Mouse (Mus musculus) myocyte (in vitro differentiated cells): ENCODE measurements around the gene Adig. TPM values are rescaled to one million over a fixed set of nuclear protein-coding genes. Genes with fewer than 3 reads are reported as not detected.

Experiments used
- H3K27me3 ChIP-seq: one replicate; pipeline ENCODE4 v1.6.1; 2011; ENCODE audit not compliant: control insufficient read depth, insufficient read depth, insufficient read length
- H3K36me3 ChIP-seq: one replicate; pipeline ENCODE4 v1.6.1; 2011; ENCODE audit not compliant: control insufficient read depth, insufficient read depth
- H3K4me2 ChIP-seq: one replicate; pipeline ENCODE4 v1.6.1; 2011; ENCODE audit warnings: low read depth, control low read depth
- H3K4me3 ChIP-seq: one replicate; pipeline ENCODE4 v1.5.1; 2011; ENCODE audit warnings: mild to moderate bottlenecking, control low read depth, moderate library complexity
- H3K79me2 ChIP-seq: one replicate; pipeline ENCODE4 v1.6.1; 2011; ENCODE audit not compliant: control insufficient read depth, insufficient read depth
- H3ac ChIP-seq: one replicate; pipeline ENCODE4 v1.6.1; 2011; ENCODE audit not compliant: control insufficient read depth, insufficient read length
- CEBPB ChIP-seq: IDR thresholded peaks from 2 replicates; pipeline ENCODE4 v1.6.1; 2011; ENCODE audit warnings: mild to moderate bottlenecking, moderate library complexity; ENCODE audit not compliant: poor library complexity, insufficient read depth, severe bottlenecking
- E2F4 ChIP-seq: IDR thresholded peaks from one replicate; pipeline ENCODE4 v1.6.1; 2011; ENCODE audit warnings: mild to moderate bottlenecking, control low read depth, moderate library complexity; ENCODE audit not compliant: insufficient read depth
- MAX ChIP-seq: IDR thresholded peaks from one replicate; pipeline ENCODE4 v1.6.1; 2011; ENCODE audit warnings: low read depth, mild to moderate bottlenecking, control low read depth
- MYOD1 ChIP-seq, 3 experiments: IDR thresholded peaks; one replicate each; pipeline ENCODE4 v1.6.1; 2011; ENCODE audit warnings: control low read depth in 2 of 3, low read depth in 2 of 3, mild to moderate bottlenecking in 2 of 3, moderate library complexity in 1 of 3; ENCODE audit not compliant: insufficient read length in 2 of 3, control insufficient read depth in 1 of 3
- MYOG ChIP-seq, 3 experiments: IDR thresholded peaks; one replicate each; pipeline ENCODE4 v1.6.1; 2011; ENCODE audit warnings: control low read depth in 2 of 3, low read depth in 2 of 3, mild to moderate bottlenecking in 2 of 3; ENCODE audit not compliant: insufficient read length in 2 of 3, control insufficient read depth in 1 of 3, insufficient read depth in 1 of 3
- POLR2A ChIP-seq: IDR thresholded peaks from one replicate; pipeline ENCODE4 v1.6.1; 2011; ENCODE audit warnings: low read depth, mild to moderate bottlenecking, control low read depth, moderate library complexity; ENCODE audit not compliant: insufficient read length
- POLR2AphosphoS2 ChIP-seq: IDR thresholded peaks from one replicate; pipeline ENCODE4 v1.6.1; 2011; ENCODE audit warnings: low read depth, control low read depth; ENCODE audit not compliant: insufficient read length
- REST ChIP-seq: IDR thresholded peaks from one replicate; pipeline ENCODE4 v1.6.1; 2011; ENCODE audit warnings: mild to moderate bottlenecking, control low read depth, moderate library complexity; ENCODE audit not compliant: insufficient read depth, insufficient read length
- SRF ChIP-seq: IDR thresholded peaks from one replicate; pipeline ENCODE4 v1.6.1; 2011; ENCODE audit warnings: low read depth; ENCODE audit not compliant: control insufficient read depth, insufficient read length
- TCF12 ChIP-seq: IDR thresholded peaks from one replicate; pipeline ENCODE4 v1.6.1; 2011; ENCODE audit warnings: mild to moderate bottlenecking, control low read depth; ENCODE audit not compliant: poor library complexity, insufficient read depth, severe bottlenecking
- TCF3 ChIP-seq: IDR thresholded peaks from one replicate; pipeline ENCODE4 v1.6.1; 2011; ENCODE audit warnings: low read depth, control low read depth; ENCODE audit not compliant: insufficient read length
- USF1 ChIP-seq: IDR thresholded peaks from one replicate; pipeline ENCODE4 v1.6.1; 2011; ENCODE audit warnings: low read depth, mild to moderate bottlenecking, control low read depth, moderate library complexity
- polyA plus RNA-seq: library from polyadenylated mRNA; unstranded; fragments of >200 nt; fragmentation: generic; extraction: Trizol; gene quantifications from one replicate; pipeline ENCODE4 v1.2.1, GENCODE M21; 2012; ENCODE audit warnings: missing spikeins

The Adig gene
- polyA plus RNA-seq, 1 experiment: not detected

GRCm38 (mm10) chr2:158507046-158507445, 4.6 kb downstream of the Adig start:
- H3ac ChIP-seq: no peak overlapping the region

GRCm38 (mm10) chr2:158510665-158511064, 8.3 kb downstream of the Adig start:
- no peaks in the 10 kb centered on the region for H3K27me3 ChIP-seq
- H3K4me2 ChIP-seq: no peak overlapping the region
- no peak overlapping the region for H3ac ChIP-seq
- no peaks in the 10 kb centered on the region for H3K36me3 ChIP-seq
- H3K79me2 ChIP-seq: no peaks in the 10 kb centered on the region
- no peak for TF ChIP-seq MAX
- TF ChIP-seq POLR2AphosphoS2: no peak
- no peak overlapping the region for H3K4me3 ChIP-seq

More at GRCm38 (mm10) chr2:158507046-158507445, 4.6 kb downstream of the Adig start:
- Histone ChIP-seq H3K27me3 (no peaks in the 10 kb centered on the region), H3K4me2 (no peak overlapping the region), H3K36me3 (no peaks in the 10 kb centered on the region), H3K79me2 (no peaks in the 10 kb centered on the region), H3K4me3 (no peak overlapping the region)
- no peak for TF ChIP-seq MYOD1 (IDR thresholded peaks at IDR 0.05; ENCODE audit: control insufficient read depth in 1 of 3, insufficient read length in 2 of 3, low read depth in 2 of 3)

- Histone ChIP-seq H3K27me3 (no peaks in the 10 kb centered on the region), H3K79me2 (no peaks in the 10 kb centered on the region), H3ac (no peak within 1 kb of the TSS), H3K4me3 (no peak within 1 kb of the TSS), H3K4me2 (no peak within 1 kb of the TSS), H3K36me3 (no peaks in the 10 kb centered on the region)
- no peak for TF ChIP-seq TCF12
- TF ChIP-seq E2F4: no peak
- no peak for TF ChIP-seq POLR2A
- no peak for TF ChIP-seq POLR2AphosphoS2
- TF ChIP-seq TCF3: no peak
- no peak for TF ChIP-seq MYOD1 (IDR thresholded peaks at IDR 0.05; ENCODE audit: control insufficient read depth in 1 of 3, insufficient read length in 2 of 3, low read depth in 2 of 3)
- TF ChIP-seq CEBPB: no peak
- no peak for TF ChIP-seq SRF
- TF ChIP-seq USF1: no peak
- no peak for TF ChIP-seq REST
- no peak for TF ChIP-seq MAX
- TF ChIP-seq MYOG (IDR thresholded peaks at IDR 0.05; ENCODE audit: control insufficient read depth in 1 of 3, insufficient read depth in 1 of 3, insufficient read length in 2 of 3, low read depth in 2 of 3): no peak
Measured at GRCm38 (mm10) chr2:158512528-158512927, 10.1 kb downstream of the Adig start, which contains the start of gene Arhgap40. Gene Arhgap40, plus strand, starts transcription at chr2:158512796.

- Histone ChIP-seq H3K4me2 (no peak overlapping the region), H3K36me3 (no peaks in the 10 kb centered on the region), H3K79me2 (no peaks in the 10 kb centered on the region)
Measured at GRCm38 (mm10) chr2:158513821-158514336, 11.5 kb downstream of the Adig start.

DNA sequence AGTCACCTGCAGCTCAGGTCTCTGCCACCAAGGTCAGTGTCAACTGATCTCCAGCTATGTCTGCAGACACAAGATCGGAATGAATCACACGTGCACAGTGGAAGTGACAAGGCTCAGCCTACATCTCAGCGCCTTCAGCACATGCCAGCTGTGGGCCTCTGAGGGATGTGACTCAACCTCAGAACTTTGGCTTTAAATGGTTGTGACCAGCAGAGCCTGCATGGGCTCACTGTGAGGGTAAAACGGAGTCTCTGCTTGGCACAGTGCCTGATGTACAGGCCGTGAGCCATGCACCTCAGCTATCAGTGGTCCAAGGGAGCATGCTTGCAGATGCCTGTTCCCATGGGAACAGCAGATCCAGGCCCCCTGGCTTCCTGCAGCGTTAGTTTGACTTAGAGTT, 16.2 kb downstream of the Adig start:
- Histone ChIP-seq H3K27me3 (no peaks in the 10 kb centered on the region), H3K36me3 (no peaks in the 10 kb centered on the region), H3K4me2 (no peak overlapping the region), H3K4me3 (no peak overlapping the region), H3K79me2 (no peaks in the 10 kb centered on the region), H3ac (no peak overlapping the region)
- TF ChIP-seq E2F4 (no peak), MYOD1 (IDR thresholded peaks at IDR 0.05; ENCODE audit: control insufficient read depth in 1 of 3, insufficient read length in 2 of 3, low read depth in 2 of 3) (no peak), USF1 (no peak), SRF (no peak), MAX (no peak), POLR2A (no peak), MYOG (IDR thresholded peaks at IDR 0.05; ENCODE audit: control insufficient read depth in 1 of 3, insufficient read depth in 1 of 3, insufficient read length in 2 of 3, low read depth in 2 of 3) (no peak), REST (no peak), CEBPB (no peak), POLR2AphosphoS2 (no peak)

More at GRCm38 (mm10) chr2:158513821-158514336, 11.5 kb downstream of the Adig start:
- Histone ChIP-seq H3K4me3 (no peak overlapping the region), H3K27me3 (no peaks in the 10 kb centered on the region), H3ac (no peak overlapping the region)
- no peak for TF ChIP-seq USF1
- TF ChIP-seq SRF: no peak
- TF ChIP-seq E2F4: no peak
- no peak for TF ChIP-seq REST

GRCm38 (mm10) chr2:158519071-158519470, 16.7 kb downstream of the Adig start:
- H3K4me2 ChIP-seq: no peak overlapping the region
- no peak overlapping the region for H3ac ChIP-seq
- TF ChIP-seq MYOD1 (IDR thresholded peaks at IDR 0.05; ENCODE audit: control insufficient read depth in 1 of 3, insufficient read length in 2 of 3, low read depth in 2 of 3): no peak
- TF ChIP-seq TCF3: no peak
- no peak for TF ChIP-seq SRF
- TF ChIP-seq MAX: no peak
- no peak for TF ChIP-seq CEBPB
- no peak for TF ChIP-seq POLR2AphosphoS2
- TF ChIP-seq USF1: no peak
- TF ChIP-seq E2F4: no peak
- TF ChIP-seq REST: no peak
- TF ChIP-seq POLR2A: no peak
- no peak for TF ChIP-seq MYOG (IDR thresholded peaks at IDR 0.05; ENCODE audit: control insufficient read depth in 1 of 3, insufficient read depth in 1 of 3, insufficient read length in 2 of 3, low read depth in 2 of 3)
- TF ChIP-seq TCF12: no peak
- H3K36me3 ChIP-seq: no peaks in the 10 kb centered on the region
- no peaks in the 10 kb centered on the region for H3K79me2 ChIP-seq
- no peak overlapping the region for H3K4me3 ChIP-seq
- H3K27me3 ChIP-seq: no peaks in the 10 kb centered on the region
